Mouse (Mus musculus): ENCODE results near the gene Ncl. TPM values are rescaled to one million over a fixed set of nuclear protein-coding genes. Genes with fewer than 3 reads are reported as not detected.

Gene Ncl
- polyA plus RNA-seq, 1 experiment from 2014 or later: 342 TPM

- H3K27me3 ChIP-seq (ENCODE audit: control insufficient read depth, insufficient read depth, low read length): no peaks in the 10 kb centered on the region
- H3K36me3 ChIP-seq (ENCODE audit: control insufficient read depth, insufficient read depth, low read length): no peaks in the 10 kb centered on the region
- no peak overlapping the region for H3K4me3 ChIP-seq (ENCODE audit: low read depth, low read length)
- 83% methylated on average over 5 of the region's 5 CpGs for whole genome bisulfite sequencing
- H3K4me2 ChIP-seq (replicated peaks; ENCODE audit: low read depth, low read length): no peak overlapping the region
- ATAC-seq (ENCODE audit: low FRiP score) (no peak), DNase-seq (ENCODE audit: low spot score) (no peak)
- H3K4me1 ChIP-seq (replicated peaks; ENCODE audit: control insufficient read depth, insufficient read depth, low read length): no peaks in the 10 kb centered on the region
- H3K9me3 ChIP-seq (ENCODE audit: control insufficient read depth, low read length): no peaks in the 10 kb centered on the region
- no peak overlapping the region for H3K27ac ChIP-seq (ENCODE audit: low read depth, low read length)
- no peak overlapping the region for H3K9ac ChIP-seq (ENCODE audit: low read depth, low read length)
These were observed 17.2 kb upstream of the Ncl start for GRCm38 (mm10) chr1:86376354-86376753.

GRCm38 (mm10) chr1:86371997-86372396, 12.8 kb upstream of the Ncl start:
- Histone ChIP-seq H3K27me3 (ENCODE audit: control insufficient read depth, insufficient read depth, low read length) (no peaks in the 10 kb centered on the region), H3K9me3 (ENCODE audit: control insufficient read depth, low read length) (no peaks in the 10 kb centered on the region), H3K4me1 (replicated peaks; ENCODE audit: control insufficient read depth, insufficient read depth, low read length) (no peaks in the 10 kb centered on the region), H3K27ac (ENCODE audit: low read depth, low read length) (no peak overlapping the region), H3K4me3 (ENCODE audit: low read depth, low read length) (no peak overlapping the region), H3K36me3 (ENCODE audit: control insufficient read depth, insufficient read depth, low read length) (no peaks in the 10 kb centered on the region), H3K4me2 (replicated peaks; ENCODE audit: low read depth, low read length) (no peak overlapping the region), H3K9ac (ENCODE audit: low read depth, low read length) (no peak overlapping the region)
- ATAC-seq (ENCODE audit: low FRiP score) (no peak), DNase-seq (ENCODE audit: low spot score) (peak; percentile 70)
- WGBS: 50% methylated on average over 10 of the region's 10 CpGs

GRCm38 (mm10) chr1:86368086-86368485, 8.9 kb upstream of the Ncl start:
- Histone ChIP-seq H3K27me3 (ENCODE audit: control insufficient read depth, insufficient read depth, low read length) (no peaks in the 10 kb centered on the region), H3K4me2 (replicated peaks; ENCODE audit: low read depth, low read length) (no peak overlapping the region), H3K9me3 (ENCODE audit: control insufficient read depth, low read length) (no peaks in the 10 kb centered on the region), H3K4me1 (replicated peaks; ENCODE audit: control insufficient read depth, insufficient read depth, low read length) (no peaks in the 10 kb centered on the region), H3K4me3 (ENCODE audit: low read depth, low read length) (no peak overlapping the region), H3K27ac (ENCODE audit: low read depth, low read length) (no peak overlapping the region), H3K9ac (ENCODE audit: low read depth, low read length) (no peak overlapping the region), H3K36me3 (ENCODE audit: control insufficient read depth, insufficient read depth, low read length) (no peaks in the 10 kb centered on the region)
- DNase-seq (ENCODE audit: low spot score): no peak
- ATAC-seq (ENCODE audit: low FRiP score): no peak
- WGBS: 72% methylated on average over 4 of the region's 4 CpGs

GRCm38 (mm10) chr1:86363671-86364070, 4.5 kb upstream of the Ncl start:
- Histone ChIP-seq H3K4me2 (replicated peaks; ENCODE audit: low read depth, low read length) (no peak overlapping the region), H3K27ac (ENCODE audit: low read depth, low read length) (no peak overlapping the region), H3K36me3 (ENCODE audit: control insufficient read depth, insufficient read depth, low read length) (no peaks in the 10 kb centered on the region), H3K4me1 (replicated peaks; ENCODE audit: control insufficient read depth, insufficient read depth, low read length) (no peaks in the 10 kb centered on the region; the same call in 1 of the 2 replicates), H3K9ac (ENCODE audit: low read depth, low read length) (no peak overlapping the region), H3K4me3 (ENCODE audit: low read depth, low read length) (no peak overlapping the region), H3K9me3 (ENCODE audit: control insufficient read depth, low read length) (no peaks in the 10 kb centered on the region), H3K27me3 (ENCODE audit: control insufficient read depth, insufficient read depth, low read length) (no peaks in the 10 kb centered on the region)
- WGBS: 13% methylated on average over 6 of the region's 6 CpGs
- ATAC-seq (ENCODE audit: low FRiP score) (no peak), DNase-seq (ENCODE audit: low spot score) (peak; percentile 39)

- no peak overlapping the region; the same call in 1 of the 2 replicates for H3K4me3 ChIP-seq (ENCODE audit: low read depth, low read length)
- H3K9ac ChIP-seq (ENCODE audit: low read depth, low read length): no peak overlapping the region
- no peak overlapping the region for H3K27ac ChIP-seq (ENCODE audit: low read depth, low read length)
- no peaks in the 10 kb centered on the region for H3K9me3 ChIP-seq (ENCODE audit: control insufficient read depth, low read length)
- 88% methylated on average over 4 of the region's 4 CpGs for WGBS
- no peak for DNase-seq (ENCODE audit: low spot score)
- H3K4me2 ChIP-seq (replicated peaks; ENCODE audit: low read depth, low read length): no peak overlapping the region
- H3K27me3 ChIP-seq (ENCODE audit: control insufficient read depth, insufficient read depth, low read length): no peaks in the 10 kb centered on the region
- no peak for ATAC-seq (ENCODE audit: low FRiP score)
- peaks cover 2% of the 10 kb centered on the region; the same call in 1 of the 2 replicates for H3K4me1 ChIP-seq (replicated peaks; ENCODE audit: control insufficient read depth, insufficient read depth, low read length)
- H3K36me3 ChIP-seq (ENCODE audit: control insufficient read depth, insufficient read depth, low read length): peaks cover 2% of the 10 kb centered on the region; the same call in 1 of the 2 replicates
These were observed 2.8 kb upstream of the Ncl start for GRCm38 (mm10) chr1:86361852-86362615.

- peaks cover 2% of the 10 kb centered on the region; the same call in 1 of the 2 replicates for H3K4me1 ChIP-seq (replicated peaks; ENCODE audit: control insufficient read depth, insufficient read depth, low read length)
- no peak for ATAC-seq (ENCODE audit: low FRiP score)
- H3K9me3 ChIP-seq (ENCODE audit: control insufficient read depth, low read length): no peaks in the 10 kb centered on the region
- no peak overlapping the region for H3K27ac ChIP-seq (ENCODE audit: low read depth, low read length)
- WGBS: 21% methylated on average over 12 of the region's 12 CpGs
- no peak for DNase-seq (ENCODE audit: low spot score)
- peak overlapping the region; percentile 95 for H3K4me3 ChIP-seq (ENCODE audit: low read depth, low read length)
- H3K4me2 ChIP-seq (replicated peaks; ENCODE audit: low read depth, low read length): peak overlapping the region; percentile 57
- H3K27me3 ChIP-seq (ENCODE audit: control insufficient read depth, insufficient read depth, low read length): no peaks in the 10 kb centered on the region
- peak overlapping the region; percentile 77 for H3K9ac ChIP-seq (ENCODE audit: low read depth, low read length)
- H3K36me3 ChIP-seq (ENCODE audit: control insufficient read depth, insufficient read depth, low read length): peaks cover 9% of the 10 kb centered on the region; the same call in 1 of the 2 replicates
These were observed 1.2 kb upstream of the Ncl start for GRCm38 (mm10) chr1:86360441-86360840.

- no peak for DNase-seq (ENCODE audit: low spot score)
- no peak for ATAC-seq (ENCODE audit: low FRiP score)
- Histone ChIP-seq H3K9ac (ENCODE audit: low read depth, low read length) (peak overlapping the region; percentile 77), H3K4me2 (replicated peaks; ENCODE audit: low read depth, low read length) (peak overlapping the region; percentile 57), H3K9me3 (ENCODE audit: control insufficient read depth, low read length) (no peaks in the 10 kb centered on the region), H3K4me1 (replicated peaks; ENCODE audit: control insufficient read depth, insufficient read depth, low read length) (peaks cover 2% of the 10 kb centered on the region; the same call in 1 of the 2 replicates), H3K4me3 (ENCODE audit: low read depth, low read length) (peak overlapping the region; percentile 95), H3K27me3 (ENCODE audit: control insufficient read depth, insufficient read depth, low read length) (no peaks in the 10 kb centered on the region), H3K36me3 (ENCODE audit: control insufficient read depth, insufficient read depth, low read length) (peaks cover 9% of the 10 kb centered on the region), H3K27ac (ENCODE audit: low read depth, low read length) (peak overlapping the region; percentile 37; the same call in 1 of the 2 replicates)
- WGBS: under 1% methylated on average over 26 of the region's 26 CpGs
These were observed 589 bp upstream of the Ncl start for GRCm38 (mm10) chr1:86359798-86360179.

GRCm38 (mm10) chr1:86358229-86358905, 833 bp downstream of the Ncl start:
- Histone ChIP-seq H3K36me3 (ENCODE audit: control insufficient read depth, insufficient read depth, low read length) (peaks cover 10% of the 10 kb centered on the region), H3K9me3 (ENCODE audit: control insufficient read depth, low read length) (no peaks in the 10 kb centered on the region), H3K4me3 (ENCODE audit: low read depth, low read length) (peak overlapping the region; percentile 95), H3K4me1 (replicated peaks; ENCODE audit: control insufficient read depth, insufficient read depth, low read length) (peaks cover 2% of the 10 kb centered on the region; the same call in 1 of the 2 replicates), H3K27me3 (ENCODE audit: control insufficient read depth, insufficient read depth, low read length) (no peaks in the 10 kb centered on the region), H3K27ac (ENCODE audit: low read depth, low read length) (peak overlapping the region; percentile 96), H3K4me2 (replicated peaks; ENCODE audit: low read depth, low read length) (peak overlapping the region; percentile 84), H3K9ac (ENCODE audit: low read depth, low read length) (peak overlapping the region; percentile 85)
- ATAC-seq (ENCODE audit: low FRiP score) (no peak; the same call in 1 of the 2 replicates), DNase-seq (ENCODE audit: low spot score) (no peak)
- under 1% methylated on average over 41 of the region's 41 CpGs for WGBS
